Mouse (Mus musculus): ENCODE data around the gene ccdc198.
A peak's percentile ranks its signal among the peaks of the same experiment; 100 is the strongest.

The ccdc198 gene

GRCm38 (mm10) chr14:49197031-49197527 is 48.2 kb downstream of the ccdc198 start:
- DNase-seq (ENCODE audit: low spot score in 2 of 2): no peak

GRCm38 (mm10) chr14:49186270-49186669 is 59.0 kb downstream of the ccdc198 start:
- DNase-seq (ENCODE audit: low spot score in 2 of 2): no peak

- no peak for DNase-seq (ENCODE audit: low spot score in 2 of 2)
Observed at GRCm38 (mm10) chr14:49179736-49180135, 65.5 kb downstream of the ccdc198 start.

- no peak for DNase-seq (ENCODE audit: low spot score in 2 of 2)
Observed at GRCm38 (mm10) chr14:49173290-49174135, 71.8 kb downstream of the ccdc198 start.

GRCm38 (mm10) chr14:49172582-49172988 is 72.7 kb downstream of the ccdc198 start:
- peak; percentile 14 to 32 for DNase-seq (ENCODE audit: low spot score in 2 of 2)

- peak; percentile 92 to 93 for DNase-seq (ENCODE audit: low spot score in 2 of 2)
Observed at GRCm38 (mm10) chr14:49171867-49172581, 73.2 kb downstream of the ccdc198 start, which contains the start of gene Naa30. Naa30 (plus strand) TSS chr14:49172226.

- DNase-seq (ENCODE audit: low spot score in 2 of 2): no peak
Observed at GRCm38 (mm10) chr14:49171286-49171685, 74.0 kb downstream of the ccdc198 start.
